Mouse (Mus musculus) E14TG2a.4 (cell line): ENCODE measurements at regions not wholly inside any gene's neighbourhood (a gene's known extent, or its start where the extent isn't known, plus 50 kb on each side); places are given as distances from the start of the nearest gene placed in this dataset.
"Not testable (repeated sequence)": the region's sequence is repeated elsewhere in the genome, so short reads cannot be mapped to it uniquely, and the experiment has no call there.

Experiments
- H3K27me3 ChIP-seq: 2 replicates; pipeline ENCODE4 v1.6.1; 2014; ENCODE audit warnings: low read length, control low read depth; ENCODE audit not compliant: insufficient read depth
- H3K36me3 ChIP-seq: 2 replicates; pipeline ENCODE4 v1.6.1; 2014; ENCODE audit warnings: low read length, control low read depth; ENCODE audit not compliant: insufficient read depth
- H3K4me1 ChIP-seq: replicated peaks from 2 replicates; pipeline ENCODE4 v1.6.1; 2014; ENCODE audit warnings: low read depth, low read length, control low read depth
- H3K4me3 ChIP-seq: replicated peaks from 2 replicates; pipeline ENCODE4 v1.5.1; 2014; ENCODE audit warnings: mild to moderate bottlenecking, low read length
- H3K9me3 ChIP-seq: 2 replicates; pipeline ENCODE4 v1.6.1; 2014; ENCODE audit warnings: low read length, control low read depth
- CTCF ChIP-seq: conservative IDR thresholded peaks from 2 replicates; pipeline ENCODE4 v1.5.1; 2014; ENCODE audit warnings: low read length
- NANOG ChIP-seq: IDR thresholded peaks from 2 replicates; pipeline ENCODE4 v1.6.1; 2014; ENCODE audit warnings: borderline replicate concordance, low read length, mixed read lengths
- POU5F1 ChIP-seq: IDR thresholded peaks from 2 replicates; pipeline ENCODE4 v1.6.1; 2014; ENCODE audit warnings: low read length, borderline replicate concordance

GRCm38 (mm10) chr1:94496341-94496740 is 444.0 kb upstream of the Pdcd1 start:
- no peak overlapping the region for H3K4me3 ChIP-seq
- no peaks in the 10 kb centered on the region; the same call in 1 of the 2 replicates for H3K9me3 ChIP-seq
- no peaks in the 10 kb centered on the region for H3K4me1 ChIP-seq
- no peaks in the 10 kb centered on the region for H3K27me3 ChIP-seq
- TF ChIP-seq CTCF = no peak
- TF ChIP-seq NANOG = no peak
- TF ChIP-seq POU5F1 = no peak
- no peaks in the 10 kb centered on the region for H3K36me3 ChIP-seq

GRCm38 (mm10) chr1:94487062-94487461 is 434.7 kb upstream of the Pdcd1 start:
- H3K9me3 ChIP-seq = no peaks in the 10 kb centered on the region
- H3K4me3 ChIP-seq = no peak overlapping the region
- H3K36me3 ChIP-seq = no peaks in the 10 kb centered on the region
- H3K27me3 ChIP-seq = no peaks in the 10 kb centered on the region
- no peak for TF ChIP-seq POU5F1
- no peak for TF ChIP-seq CTCF
- TF ChIP-seq NANOG = no peak
- H3K4me1 ChIP-seq = no peaks in the 10 kb centered on the region

- H3K4me1 ChIP-seq, H3K9me3 ChIP-seq, H3K27me3 ChIP-seq, H3K36me3 ChIP-seq, H3K4me3 ChIP-seq: not testable (repeated sequence)
Measured at GRCm38 (mm10) chr1:94469834-94470233, 417.5 kb upstream of the Pdcd1 start.

DNA sequence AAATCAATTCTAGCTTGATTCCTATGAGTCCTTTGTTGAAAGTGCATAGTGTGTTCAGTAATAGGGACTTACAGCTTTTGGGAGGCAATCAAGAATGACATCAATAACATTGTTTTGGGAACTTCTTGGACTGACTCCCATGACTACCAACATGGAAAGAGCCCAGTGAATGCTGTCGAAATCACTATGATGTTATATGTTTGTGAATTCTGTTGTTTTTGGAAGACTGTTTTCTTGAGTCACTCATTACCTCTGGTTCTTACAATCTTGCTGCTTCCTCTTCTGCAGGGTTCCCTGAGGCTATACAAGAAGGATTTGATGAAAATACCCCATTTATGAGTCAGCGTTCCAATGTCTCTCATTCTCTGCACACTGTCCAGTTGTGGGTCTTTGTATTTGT is 371.4 kb upstream of the Pdcd1 start:
- Histone ChIP-seq H3K27me3 (no peaks in the 10 kb centered on the region), H3K4me3 (no peak overlapping the region), H3K36me3 (no peaks in the 10 kb centered on the region), H3K4me1 (no peaks in the 10 kb centered on the region), H3K9me3 (no peaks in the 10 kb centered on the region)
- TF ChIP-seq CTCF = no peak
- no peak for TF ChIP-seq POU5F1
- no peak for TF ChIP-seq NANOG

- H3K36me3 ChIP-seq = no peaks in the 10 kb centered on the region
- TF ChIP-seq NANOG = no peak
- TF ChIP-seq CTCF = no peak
- no peak for TF ChIP-seq POU5F1
- H3K9me3 ChIP-seq = peaks cover 13% of the 10 kb centered on the region; the same call in 1 of the 2 replicates
- H3K4me3 ChIP-seq = no peak overlapping the region
- H3K4me1 ChIP-seq = no peaks in the 10 kb centered on the region
- H3K27me3 ChIP-seq = no peaks in the 10 kb centered on the region
Measured at GRCm38 (mm10) chr1:94413043-94413442, 360.7 kb upstream of the Pdcd1 start.

- Histone ChIP-seq H3K36me3 (no peaks in the 10 kb centered on the region), H3K27me3 (no peaks in the 10 kb centered on the region), H3K9me3 (no peaks in the 10 kb centered on the region), H3K4me3 (no peak overlapping the region), H3K4me1 (no peaks in the 10 kb centered on the region)
- TF ChIP-seq CTCF (no peak), POU5F1 (no peak), NANOG (no peak)
Measured at GRCm38 (mm10) chr1:94366606-94367005, 314.3 kb upstream of the Pdcd1 start.

DNA sequence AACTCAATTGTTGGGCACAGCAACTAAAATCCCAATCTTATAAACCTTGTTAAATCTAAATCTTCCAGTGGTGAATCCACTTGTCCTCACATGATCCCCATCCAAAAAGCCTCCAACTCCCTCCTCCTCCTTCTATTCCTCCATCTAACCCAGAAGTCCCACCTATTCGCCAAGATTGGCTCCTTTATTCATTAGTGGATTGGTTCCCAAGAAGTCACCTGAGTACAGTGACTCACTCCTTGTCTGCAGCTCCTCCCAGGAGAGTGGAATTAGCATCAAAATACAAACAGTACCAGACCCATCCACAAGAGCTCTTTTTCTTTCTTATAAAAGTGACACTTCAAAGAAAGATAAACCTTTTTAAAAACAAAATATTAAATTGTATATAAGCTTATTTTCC is 304.6 kb upstream of the Pdcd1 start:
- Histone ChIP-seq H3K4me3 (no peak overlapping the region), H3K36me3 (no peaks in the 10 kb centered on the region), H3K9me3 (peaks cover 6% of the 10 kb centered on the region), H3K27me3 (no peaks in the 10 kb centered on the region), H3K4me1 (peaks cover 5% of the 10 kb centered on the region; the same call in 1 of the 2 replicates)
- TF ChIP-seq NANOG (no peak), POU5F1 (no peak), CTCF (no peak)

DNA sequence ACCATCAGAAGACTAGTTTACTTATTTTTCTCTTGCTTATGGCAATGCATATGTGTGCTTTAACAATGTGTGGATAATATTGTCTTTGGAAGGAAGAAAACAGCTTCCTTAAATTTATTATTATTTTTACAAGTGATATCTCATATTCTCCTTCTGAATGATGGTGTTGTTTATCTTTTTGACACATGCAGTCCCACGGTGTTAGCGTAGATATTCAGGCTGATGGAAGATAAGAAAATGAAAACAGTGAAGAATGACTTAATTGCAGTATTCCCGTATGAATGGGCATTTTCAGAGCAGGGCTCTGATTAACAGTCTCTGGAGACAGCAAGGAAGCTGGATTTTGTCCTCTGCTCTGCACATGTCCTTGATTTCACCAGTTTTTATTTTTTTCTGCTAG is 303.5 kb upstream of the Pdcd1 start:
- TF ChIP-seq POU5F1 = no peak
- no peak for TF ChIP-seq NANOG
- no peak for TF ChIP-seq CTCF
- H3K4me3 ChIP-seq = no peak overlapping the region
- H3K27me3 ChIP-seq = no peaks in the 10 kb centered on the region
- H3K4me1 ChIP-seq = peaks cover 5% of the 10 kb centered on the region; the same call in 1 of the 2 replicates
- peaks cover 11% of the 10 kb centered on the region for H3K9me3 ChIP-seq
- no peaks in the 10 kb centered on the region for H3K36me3 ChIP-seq

- TF ChIP-seq CTCF (no peak), NANOG (peak; percentile 20; the same call in 1 of the 2 replicates), POU5F1 (no peak)
- Histone ChIP-seq H3K4me1 (peaks cover 8% of the 10 kb centered on the region; the same call in 1 of the 2 replicates), H3K9me3 (peaks cover 20% of the 10 kb centered on the region), H3K36me3 (no peaks in the 10 kb centered on the region), H3K27me3 (no peaks in the 10 kb centered on the region), H3K4me3 (no peak overlapping the region)
Measured at GRCm38 (mm10) chr1:94342576-94342975, 290.2 kb upstream of the Pdcd1 start.
